Mouse (Mus musculus): Measurements from ENCODE around the gene Pdcd4. TPM values are rescaled to one million over a fixed set of nuclear protein-coding genes. Genes with fewer than 3 reads are reported as not detected.

Pdcd4 gene
- polyA plus RNA-seq, 1 experiment, result 2.4 TPM

- no peak overlapping the region for H3K4me3 ChIP-seq (ENCODE audit: insufficient read depth, poor library complexity, severe bottlenecking)
- H3ac ChIP-seq (ENCODE audit: control insufficient read depth, insufficient read length, low read depth), result no peak overlapping the region
- TF ChIP-seq CEBPB (IDR thresholded peaks at IDR 0.05; ENCODE audit: low read depth) (no peak), USF1 (IDR thresholded peaks at IDR 0.05; ENCODE audit: low read depth) (no peak)
- H3K27me3 ChIP-seq (ENCODE audit: control insufficient read depth, insufficient read depth, insufficient read length), result no peaks in the 10 kb centered on the region
- H3K79me3 ChIP-seq (ENCODE audit: low read depth), result no peaks in the 10 kb centered on the region
- peaks cover 10% of the 10 kb centered on the region for H3K36me3 ChIP-seq (ENCODE audit: control insufficient read depth, insufficient read depth)
- no peaks in the 10 kb centered on the region for H3K79me2 ChIP-seq (ENCODE audit: control insufficient read depth, insufficient read depth)
These were observed 23.9 kb upstream of the Pdcd4 start for GRCm38 (mm10) chr19:53868125-53868524.

- H3K27me3 ChIP-seq (ENCODE audit: control insufficient read depth, insufficient read depth, insufficient read length), result no peaks in the 10 kb centered on the region
- H3K4me3 ChIP-seq (ENCODE audit: insufficient read depth, poor library complexity, severe bottlenecking), result no peak overlapping the region
- H3K79me3 ChIP-seq (ENCODE audit: low read depth), result no peaks in the 10 kb centered on the region
- no peaks in the 10 kb centered on the region for H3K79me2 ChIP-seq (ENCODE audit: control insufficient read depth, insufficient read depth)
- no peak overlapping the region for H3ac ChIP-seq (ENCODE audit: control insufficient read depth, insufficient read length, low read depth)
- peaks cover 3% of the 10 kb centered on the region for H3K36me3 ChIP-seq (ENCODE audit: control insufficient read depth, insufficient read depth)
- no peak for TF ChIP-seq MYOD1 (IDR thresholded peaks at IDR 0.05; ENCODE audit: control insufficient read depth, insufficient read length, low read depth)
- no peak for TF ChIP-seq MAX (IDR thresholded peaks at IDR 0.05)
- TF ChIP-seq FOSL1 (IDR thresholded peaks at IDR 0.05; ENCODE audit: insufficient read depth, low read length, poor library complexity, severe bottlenecking), result no peak
- no peak for TF ChIP-seq MYOG (IDR thresholded peaks at IDR 0.05; ENCODE audit: control insufficient read depth, extremely low read depth, insufficient read length)
- TF ChIP-seq CTCF (IDR thresholded peaks at IDR 0.05; ENCODE audit: control insufficient read depth, insufficient read depth, insufficient read length), result no peak
- no peak for TF ChIP-seq USF1 (IDR thresholded peaks at IDR 0.05; ENCODE audit: low read depth)
- TF ChIP-seq CEBPB (IDR thresholded peaks at IDR 0.05; ENCODE audit: low read depth), result no peak
These were observed 23.2 kb upstream of the Pdcd4 start for GRCm38 (mm10) chr19:53868796-53869195.

- TF ChIP-seq MAX (IDR thresholded peaks at IDR 0.05), result no peak
- TF ChIP-seq FOSL1 (IDR thresholded peaks at IDR 0.05; ENCODE audit: insufficient read depth, low read length, poor library complexity, severe bottlenecking), result no peak
- TF ChIP-seq CEBPB (IDR thresholded peaks at IDR 0.05; ENCODE audit: low read depth), result no peak
- TF ChIP-seq USF1 (IDR thresholded peaks at IDR 0.05; ENCODE audit: low read depth), result no peak
- no peak for TF ChIP-seq CTCF (IDR thresholded peaks at IDR 0.05; ENCODE audit: control insufficient read depth, insufficient read depth, insufficient read length)
- TF ChIP-seq MYOG (IDR thresholded peaks at IDR 0.05; ENCODE audit: control insufficient read depth, extremely low read depth, insufficient read length), result no peak
- no peak for TF ChIP-seq MYOD1 (IDR thresholded peaks at IDR 0.05; ENCODE audit: control insufficient read depth, insufficient read length, low read depth)
- Histone ChIP-seq H3K36me3 (ENCODE audit: control insufficient read depth, insufficient read depth) (no peaks in the 10 kb centered on the region), H3K4me3 (ENCODE audit: insufficient read depth, poor library complexity, severe bottlenecking) (no peak overlapping the region), H3K27me3 (ENCODE audit: control insufficient read depth, insufficient read depth, insufficient read length) (no peaks in the 10 kb centered on the region), H3K79me2 (ENCODE audit: control insufficient read depth, insufficient read depth) (no peaks in the 10 kb centered on the region), H3ac (ENCODE audit: control insufficient read depth, insufficient read length, low read depth) (no peak overlapping the region), H3K79me3 (ENCODE audit: low read depth) (no peaks in the 10 kb centered on the region)
These were observed 22.3 kb upstream of the Pdcd4 start for GRCm38 (mm10) chr19:53869427-53870385.

- TF ChIP-seq USF1 (IDR thresholded peaks at IDR 0.05; ENCODE audit: low read depth) (no peak), MYOG (IDR thresholded peaks at IDR 0.05; ENCODE audit: control insufficient read depth, extremely low read depth, insufficient read length) (no peak), MAX (IDR thresholded peaks at IDR 0.05) (no peak), CEBPB (IDR thresholded peaks at IDR 0.05; ENCODE audit: low read depth) (no peak), CTCF (IDR thresholded peaks at IDR 0.05; ENCODE audit: control insufficient read depth, insufficient read depth, insufficient read length) (no peak), MYOD1 (IDR thresholded peaks at IDR 0.05; ENCODE audit: control insufficient read depth, insufficient read length, low read depth) (no peak), FOSL1 (IDR thresholded peaks at IDR 0.05; ENCODE audit: insufficient read depth, low read length, poor library complexity, severe bottlenecking) (no peak)
- H3K4me3 ChIP-seq (ENCODE audit: insufficient read depth, poor library complexity, severe bottlenecking), result no peak overlapping the region
- H3K79me2 ChIP-seq (ENCODE audit: control insufficient read depth, insufficient read depth), result no peaks in the 10 kb centered on the region
These were observed 21.5 kb upstream of the Pdcd4 start for GRCm38 (mm10) chr19:53870568-53870967.

GRCm38 (mm10) chr19:53871502-53871901 lies 20.5 kb upstream of the Pdcd4 start:
- no peaks in the 10 kb centered on the region for H3K36me3 ChIP-seq (ENCODE audit: control insufficient read depth, insufficient read depth)
- no peaks in the 10 kb centered on the region for H3K79me2 ChIP-seq (ENCODE audit: control insufficient read depth, insufficient read depth)
- no peak for TF ChIP-seq MAX (IDR thresholded peaks at IDR 0.05)
- TF ChIP-seq MYOG (IDR thresholded peaks at IDR 0.05; ENCODE audit: control insufficient read depth, extremely low read depth, insufficient read length), result no peak
- TF ChIP-seq MYOD1 (IDR thresholded peaks at IDR 0.05; ENCODE audit: control insufficient read depth, insufficient read length, low read depth), result no peak
- TF ChIP-seq CEBPB (IDR thresholded peaks at IDR 0.05; ENCODE audit: low read depth), result no peak
- no peak for TF ChIP-seq USF1 (IDR thresholded peaks at IDR 0.05; ENCODE audit: low read depth)
- no peak for TF ChIP-seq FOSL1 (IDR thresholded peaks at IDR 0.05; ENCODE audit: insufficient read depth, low read length, poor library complexity, severe bottlenecking)
- no peak for TF ChIP-seq CTCF (IDR thresholded peaks at IDR 0.05; ENCODE audit: control insufficient read depth, insufficient read depth, insufficient read length)
- H3K79me3 ChIP-seq (ENCODE audit: low read depth), result no peaks in the 10 kb centered on the region
- H3ac ChIP-seq (ENCODE audit: control insufficient read depth, insufficient read length, low read depth), result no peak overlapping the region
- no peaks in the 10 kb centered on the region for H3K27me3 ChIP-seq (ENCODE audit: control insufficient read depth, insufficient read depth, insufficient read length)
- H3K4me3 ChIP-seq (ENCODE audit: insufficient read depth, poor library complexity, severe bottlenecking), result no peak overlapping the region

More at GRCm38 (mm10) chr19:53870568-53870967, 21.5 kb upstream of the Pdcd4 start:
- Histone ChIP-seq H3K27me3 (ENCODE audit: control insufficient read depth, insufficient read depth, insufficient read length) (no peaks in the 10 kb centered on the region), H3K79me3 (ENCODE audit: low read depth) (no peaks in the 10 kb centered on the region), H3ac (ENCODE audit: control insufficient read depth, insufficient read length, low read depth) (no peak overlapping the region), H3K36me3 (ENCODE audit: control insufficient read depth, insufficient read depth) (no peaks in the 10 kb centered on the region)
